Mouse (Mus musculus) cerebellum, postnatal 4 days (tissue): ENCODE results near the gene Tbc1d4.

Experiments
- DNase-seq, 2 experiments: peaks; one replicate each; pipeline ENCODE4 v3.0.0; 2022; ENCODE audit warnings: low spot score in 2 of 2, mixed read lengths in 1 of 2

The Tbc1d4 gene

DNA sequence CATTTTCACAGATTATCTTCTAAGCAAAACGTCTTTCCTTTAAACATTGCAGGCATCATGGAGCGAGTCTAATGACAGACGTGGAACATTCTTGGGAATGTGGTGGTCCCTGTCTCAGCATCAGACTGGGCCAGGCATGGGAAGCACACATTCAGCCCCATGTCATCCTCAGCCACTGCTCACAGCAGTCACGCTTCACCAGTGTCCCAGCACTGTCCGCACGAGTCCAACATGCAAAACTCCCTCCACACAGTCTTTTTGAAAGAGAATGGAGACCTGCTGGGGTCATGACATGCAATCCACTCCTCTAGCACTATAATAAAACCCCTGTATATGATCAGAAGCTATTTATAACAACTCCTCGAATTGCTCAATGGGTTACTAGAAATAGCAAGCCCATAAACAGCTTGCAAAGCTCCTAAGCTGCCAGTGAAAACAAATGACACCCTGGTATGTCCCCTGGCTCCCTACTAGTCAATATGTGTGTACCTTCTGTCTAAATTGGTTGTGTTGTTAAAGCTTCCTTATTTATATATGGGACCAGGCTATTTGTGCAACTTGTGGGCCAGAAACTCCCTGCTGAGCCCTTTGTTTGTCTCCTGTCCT is 76.8 kb downstream of the Tbc1d4 start:
- DNase-seq = no peak

DNA sequence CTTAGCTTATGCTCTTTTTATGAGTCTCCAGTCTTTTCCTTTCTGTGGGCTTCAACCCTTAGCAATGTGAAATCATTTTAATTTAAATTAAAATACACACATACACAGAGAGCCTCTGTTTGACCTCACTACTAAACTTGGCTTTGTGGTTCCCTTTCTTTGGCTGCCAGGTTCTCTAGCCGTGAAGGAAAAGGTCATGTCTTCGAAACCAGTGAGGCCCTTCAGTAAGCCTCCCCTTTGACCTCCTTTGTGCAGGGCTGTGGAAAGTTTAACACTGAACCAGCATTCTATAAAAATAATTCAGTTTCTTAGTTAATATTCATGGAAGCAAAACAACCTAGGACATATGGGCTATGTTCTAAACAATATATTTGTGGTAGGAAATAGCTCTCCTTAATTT is 78.5 kb downstream of the Tbc1d4 start:
- DNase-seq = no peak

DNA sequence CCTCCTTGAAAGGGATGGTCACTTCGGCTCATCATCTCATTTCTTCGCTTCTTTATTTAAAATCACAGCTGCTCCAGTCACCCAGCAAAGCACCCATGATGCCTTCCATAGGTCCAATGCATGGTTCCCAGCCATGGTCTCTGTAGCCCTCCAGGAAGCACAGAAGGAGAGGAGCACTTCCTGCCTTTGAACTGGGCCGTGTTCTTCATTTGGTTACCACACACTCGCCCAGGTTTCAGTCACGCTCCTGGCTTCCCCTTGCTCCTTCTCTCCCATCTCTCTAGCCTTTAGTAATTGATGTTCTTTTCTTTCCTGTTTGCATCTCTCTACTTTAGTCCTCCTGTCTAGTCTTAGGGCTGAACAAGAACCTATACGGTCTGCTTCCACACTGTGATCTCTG is 79.8 kb downstream of the Tbc1d4 start:
- no peak for DNase-seq

DNA sequence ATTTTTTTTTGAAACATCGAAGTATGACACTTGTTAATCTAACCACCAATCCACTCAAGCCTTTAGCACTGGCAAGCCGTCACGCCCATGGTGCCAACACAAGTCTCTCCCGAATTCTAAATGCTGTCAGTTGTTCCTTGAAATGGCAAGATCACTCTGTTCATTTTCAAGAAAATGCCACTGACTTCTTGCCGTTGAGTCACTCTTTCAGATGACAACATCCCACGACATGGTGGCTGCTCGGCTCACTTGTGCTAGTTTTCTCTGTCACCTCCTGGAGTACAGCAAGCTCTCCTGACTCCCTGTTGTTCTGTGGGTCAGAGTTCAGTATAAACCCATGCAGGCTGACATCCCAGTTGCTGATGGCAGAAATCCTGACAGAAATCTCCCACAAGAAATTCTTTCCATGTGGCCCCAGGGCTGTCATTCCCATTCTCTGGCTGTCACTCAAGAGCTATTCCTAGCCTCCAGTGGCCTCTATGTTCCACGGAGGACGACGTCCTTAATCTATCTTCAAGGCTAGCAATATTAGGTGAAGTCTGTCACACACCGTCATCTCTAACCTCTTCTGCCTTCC is 81.5 kb downstream of the Tbc1d4 start:
- DNase-seq = no peak

DNA sequence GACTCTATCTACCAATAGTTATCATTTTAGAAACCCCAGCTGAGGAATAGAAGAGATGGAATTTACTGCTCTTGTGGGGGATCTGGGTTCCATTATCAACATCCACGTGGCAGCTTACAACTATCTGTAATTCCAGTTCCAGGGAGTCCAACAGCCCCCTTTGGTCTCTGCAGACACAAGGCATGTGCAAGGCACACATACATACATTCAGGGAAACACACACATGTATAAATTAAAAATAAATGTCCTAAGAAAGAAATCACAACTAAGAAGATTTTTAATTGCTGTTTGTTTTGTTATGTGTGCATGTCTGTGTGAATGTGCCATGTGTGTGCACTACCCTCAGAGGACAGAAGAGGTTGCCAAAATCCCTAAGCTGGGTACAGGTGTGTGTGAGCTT is 82.5 kb downstream of the Tbc1d4 start:
- DNase-seq = no peak

DNA sequence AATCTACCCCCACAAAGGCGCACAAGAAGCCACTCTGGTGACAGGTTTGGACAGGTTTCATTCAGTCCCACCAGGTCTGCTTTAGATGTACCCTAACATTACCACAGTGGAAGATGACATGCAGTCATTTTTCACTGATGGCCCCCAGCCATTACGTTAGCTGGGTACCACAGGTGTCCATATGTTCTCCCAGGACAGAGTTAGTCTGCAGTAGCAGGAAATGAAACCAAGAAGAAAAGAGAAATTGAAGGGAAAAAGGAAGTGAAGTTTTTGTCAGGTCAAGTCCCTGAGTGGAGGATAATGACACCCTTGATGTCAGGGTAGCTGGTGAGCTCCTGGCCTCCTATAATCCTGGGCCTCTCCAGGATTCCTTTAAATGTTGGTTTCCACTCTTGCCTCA is 89.0 kb downstream of the Tbc1d4 start:
- DNase-seq = no peak

DNA sequence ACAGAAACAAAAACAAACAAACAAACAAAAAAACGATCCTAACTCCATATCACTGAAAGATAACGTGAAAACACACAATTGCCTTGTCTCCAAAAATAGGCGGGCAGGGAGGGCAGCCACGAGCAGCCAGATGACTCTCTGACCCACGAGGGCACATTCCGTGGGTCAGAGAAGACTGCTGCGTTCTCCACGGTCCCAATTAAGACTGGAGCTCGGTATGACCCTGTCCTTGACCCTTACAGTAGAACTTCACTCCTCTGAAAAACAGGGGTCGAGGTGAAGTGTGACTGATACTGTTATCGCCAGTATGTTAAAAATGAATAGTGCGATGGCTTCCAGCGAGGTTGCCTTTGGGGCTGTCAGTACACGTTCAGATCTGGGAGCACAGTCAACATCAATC is 90.7 kb downstream of the Tbc1d4 start:
- no peak for DNase-seq

DNA sequence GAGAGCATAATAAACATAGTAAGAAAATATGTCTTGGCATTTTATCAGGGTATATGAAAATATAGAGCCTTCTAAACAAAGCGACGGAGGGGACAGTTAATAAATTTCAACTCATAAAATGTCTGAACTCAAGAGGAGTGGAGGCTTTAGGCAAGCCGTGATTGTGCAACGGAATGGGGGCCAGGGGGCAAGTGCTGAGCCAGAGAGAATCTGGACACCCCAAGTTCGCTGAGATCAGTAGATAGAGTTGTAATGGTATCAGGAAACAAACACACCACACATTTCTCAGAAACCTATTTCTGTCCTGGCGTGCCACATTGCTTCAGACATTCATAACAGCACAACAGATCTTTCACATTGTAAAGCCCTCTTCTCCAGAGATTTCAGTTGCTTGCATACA is 91.2 kb downstream of the Tbc1d4 start:
- no peak for DNase-seq

DNA sequence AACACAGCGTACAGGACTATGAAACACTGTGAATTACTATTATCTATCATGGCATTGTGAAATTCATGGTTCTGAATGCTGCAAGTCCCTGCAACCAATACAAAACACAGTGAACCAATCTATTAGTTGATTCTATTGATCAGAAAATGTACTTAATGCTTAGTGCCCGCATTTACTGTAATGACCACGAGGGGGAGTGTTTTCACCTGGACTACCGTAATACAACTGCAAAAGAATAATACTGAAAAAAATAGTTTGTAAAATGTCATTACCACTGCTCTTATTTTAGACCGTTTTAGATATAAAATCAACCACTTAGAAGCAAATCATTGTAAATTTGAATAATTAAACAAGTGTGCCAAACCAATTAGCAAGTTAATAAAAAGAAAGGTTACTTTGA is 91.7 kb downstream of the Tbc1d4 start:
- DNase-seq = no peak

DNA sequence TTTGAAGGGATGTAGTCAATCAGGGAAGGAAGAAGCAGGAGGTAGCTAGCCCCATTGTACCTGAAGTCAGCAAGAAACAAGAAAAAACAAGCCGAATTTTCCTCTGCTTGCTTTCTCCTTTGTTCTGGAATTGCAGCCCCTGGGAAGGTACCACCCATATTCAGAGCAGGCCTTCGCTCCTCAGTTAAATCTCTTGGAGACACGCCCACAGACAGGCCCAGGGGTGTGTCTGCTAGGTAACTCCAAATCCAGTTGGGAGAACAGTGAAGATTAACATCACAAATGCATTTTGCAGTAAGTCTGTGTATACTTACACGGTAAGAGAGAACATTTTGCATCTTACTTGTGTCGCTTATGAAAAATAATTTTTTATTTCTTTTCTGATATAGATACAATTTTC is 92.1 kb downstream of the Tbc1d4 start:
- DNase-seq = no peak

DNA sequence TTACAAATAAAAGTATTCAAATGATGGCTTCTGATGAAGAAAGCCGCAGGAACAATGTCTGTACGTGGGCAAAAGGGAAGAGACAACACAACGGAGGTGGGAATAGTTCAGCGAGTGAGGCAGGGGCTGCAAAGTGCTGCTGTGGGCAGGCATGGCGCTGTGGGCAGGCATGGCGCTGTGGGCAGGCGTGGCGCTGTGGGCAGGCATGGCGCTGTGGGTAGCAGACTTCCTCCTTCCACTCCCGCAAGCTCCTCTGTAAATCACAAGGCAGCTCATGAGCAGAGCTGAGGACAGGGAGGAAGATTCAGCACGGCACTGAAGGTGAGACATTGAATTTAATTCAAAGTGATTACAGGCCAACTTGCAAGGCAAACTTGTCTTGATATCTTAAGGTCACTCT is 93.0 kb downstream of the Tbc1d4 start:
- no peak for DNase-seq

DNA sequence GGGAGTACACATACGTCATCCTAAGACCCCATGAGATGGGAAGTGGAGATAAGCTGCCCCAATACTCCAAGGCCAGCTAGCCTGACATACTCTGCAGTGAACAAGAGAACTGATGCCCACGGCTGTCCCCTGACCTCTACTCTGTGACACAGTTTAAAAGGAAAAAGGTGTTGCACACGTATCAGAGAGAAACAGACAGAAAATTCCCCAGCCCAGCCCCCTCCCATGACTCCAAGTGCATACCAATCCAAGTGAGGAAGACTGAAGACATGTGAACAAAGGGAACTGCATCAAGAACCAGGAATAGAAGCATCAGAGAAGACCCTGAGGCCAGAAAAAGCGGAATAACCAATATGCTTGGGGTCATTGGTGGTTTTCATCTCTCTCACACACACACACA is 93.7 kb downstream of the Tbc1d4 start:
- DNase-seq = no peak

DNA sequence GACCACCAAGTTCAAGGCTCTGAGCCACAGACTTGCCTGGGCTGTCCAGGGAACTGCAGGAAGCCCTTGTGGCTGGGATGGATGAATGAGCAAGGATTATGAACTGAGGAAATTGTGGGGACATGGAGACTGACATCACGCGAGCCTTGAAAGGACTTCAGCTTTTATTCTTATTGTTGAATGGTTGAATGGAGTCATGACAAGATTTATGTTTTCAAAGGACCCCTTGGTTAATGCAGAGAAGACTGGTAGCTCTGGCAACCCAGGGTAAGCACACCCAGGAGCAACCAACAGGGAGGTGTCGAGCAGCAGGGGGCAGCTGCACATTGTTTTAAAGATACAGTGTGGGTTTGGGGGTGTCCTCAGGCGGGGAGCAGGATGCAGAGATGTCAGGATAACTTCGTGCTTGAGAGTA is 94.4 kb downstream of the Tbc1d4 start:
- no peak for DNase-seq

DNA sequence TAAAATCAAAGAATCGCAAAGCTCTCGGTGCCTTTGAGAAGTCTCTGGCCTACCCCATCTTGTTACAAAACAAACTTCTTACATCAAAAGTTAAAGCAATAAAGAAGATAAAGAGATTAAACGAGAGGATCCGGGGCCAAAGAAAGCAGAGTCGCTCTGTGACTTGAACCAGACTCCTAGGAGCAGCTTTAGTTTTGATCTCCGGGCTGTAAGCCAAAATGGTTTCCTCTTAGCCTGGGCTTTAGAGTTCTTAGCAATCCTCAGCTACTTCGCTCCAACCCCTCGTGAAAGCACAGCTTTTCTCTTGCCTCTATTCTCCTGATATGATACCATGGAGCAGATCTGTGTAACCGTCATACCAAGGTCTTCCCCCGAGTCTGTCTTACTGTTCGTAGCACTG is 95.8 kb downstream of the Tbc1d4 start:
- no peak for DNase-seq

DNA sequence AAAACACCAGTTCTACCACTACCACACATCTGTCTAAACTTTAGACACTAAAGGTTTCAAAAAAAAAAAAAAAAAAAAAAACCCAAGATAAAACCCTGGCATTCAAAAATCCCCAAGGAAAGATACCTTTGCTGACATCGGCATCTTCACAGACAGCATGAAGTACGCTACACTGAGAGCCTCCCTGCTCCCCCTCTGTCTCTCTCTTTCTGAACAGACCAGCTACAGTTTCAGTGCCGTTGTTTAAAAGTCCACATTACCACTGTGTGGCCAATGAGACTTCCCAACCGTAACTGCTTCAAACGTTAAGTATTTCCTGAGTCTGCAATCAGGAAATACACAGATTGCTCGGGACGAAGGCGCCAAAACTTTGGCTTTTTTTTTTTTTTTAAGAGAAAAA is 97.6 kb downstream of the Tbc1d4 start:
- no peak for DNase-seq

DNA sequence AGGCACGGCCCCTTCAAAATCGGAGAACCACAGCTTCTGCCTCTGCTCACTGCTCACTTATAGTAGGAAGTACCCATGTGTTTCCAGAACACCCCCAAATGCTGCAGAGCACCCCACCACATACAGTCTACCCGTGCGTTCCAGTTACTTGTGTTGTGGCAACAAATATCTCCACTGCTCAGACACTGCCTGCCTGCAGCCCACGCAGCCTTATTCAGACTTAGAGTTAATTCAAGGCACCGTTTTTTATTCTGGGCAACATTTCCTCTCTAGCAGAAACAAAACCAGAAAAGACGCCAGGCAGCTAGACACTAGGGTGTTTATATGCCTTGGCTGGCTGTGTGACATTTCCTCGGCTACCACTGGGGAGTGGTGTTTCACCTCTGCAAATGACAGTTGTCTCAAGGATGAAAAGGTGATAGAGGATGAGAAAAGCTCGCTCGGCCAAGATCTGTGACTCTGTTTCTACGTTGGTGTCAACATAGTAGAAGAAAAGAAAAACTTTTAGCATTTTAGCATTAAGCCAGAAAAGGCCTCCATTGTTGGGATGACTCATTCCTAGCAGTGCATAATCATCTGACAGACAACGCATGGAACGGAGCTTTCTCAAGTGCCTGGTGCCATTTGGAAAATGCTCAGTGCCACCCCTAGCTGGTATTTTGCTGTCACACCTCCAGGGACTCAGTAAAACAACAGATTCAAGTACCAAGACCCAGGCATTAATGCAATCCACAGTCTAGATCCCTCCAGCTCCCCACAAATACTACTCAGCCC is 98.3 kb downstream of the Tbc1d4 start:
- DNase-seq = no peak

DNA sequence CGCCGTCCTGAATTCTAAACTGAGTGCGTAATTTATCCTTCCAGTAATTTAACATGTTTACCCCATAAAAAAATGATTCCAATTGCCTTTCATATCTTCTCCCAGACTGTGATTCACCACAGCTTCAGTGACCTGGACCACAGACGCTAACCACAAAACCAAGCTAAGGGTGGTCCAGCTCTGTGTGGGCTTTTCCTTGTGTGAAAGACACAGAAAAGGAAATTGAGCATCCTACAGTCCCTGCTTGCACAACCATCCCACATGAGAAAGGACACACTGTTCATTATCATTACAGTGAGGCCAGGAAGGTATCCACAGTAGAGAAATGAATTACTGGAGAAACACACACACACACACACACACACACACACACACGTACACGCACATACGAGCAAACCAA is 99.2 kb downstream of the Tbc1d4 start:
- no peak for DNase-seq

DNA sequence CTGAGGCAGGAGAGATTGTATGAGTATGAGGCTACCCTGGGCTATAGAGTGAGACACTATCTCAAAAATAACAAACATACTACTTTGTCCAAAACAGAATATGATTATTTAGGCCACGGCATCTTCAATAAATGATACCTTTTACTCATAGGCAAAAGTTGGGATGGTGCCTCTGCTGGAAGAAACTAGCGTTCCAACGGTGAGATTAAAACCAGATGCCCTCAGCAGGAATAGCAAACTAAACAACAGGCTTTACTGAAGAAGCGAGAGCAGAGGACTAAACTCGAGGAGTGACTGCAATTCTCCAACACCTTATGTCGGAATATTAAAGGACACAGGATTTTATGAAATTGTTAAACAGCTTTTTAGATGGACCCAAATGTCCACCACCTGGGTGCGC is 101.0 kb downstream of the Tbc1d4 start:
- no peak for DNase-seq

DNA sequence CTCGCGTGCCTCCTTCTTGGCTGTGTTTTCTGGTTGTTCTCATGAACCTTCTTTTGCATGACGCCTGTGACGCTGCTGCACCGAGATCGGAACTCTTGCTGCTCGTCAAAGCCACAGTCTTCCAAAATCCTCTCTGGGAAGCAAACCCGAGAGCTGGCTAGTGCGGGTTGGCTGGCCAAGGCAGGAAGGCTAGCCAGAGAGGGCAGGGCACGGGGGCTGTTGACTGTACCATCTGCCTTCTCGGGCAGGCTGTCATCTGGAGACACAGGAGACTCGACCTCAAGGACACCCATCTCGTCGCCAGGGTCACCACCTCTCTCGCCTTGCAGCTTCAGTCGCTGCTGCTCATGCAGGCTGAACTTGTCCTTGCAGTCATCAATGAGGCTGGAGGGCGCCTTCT is 101.8 kb downstream of the Tbc1d4 start:
- DNase-seq = peak in 1 of 2 experiments; percentile 14

DNA sequence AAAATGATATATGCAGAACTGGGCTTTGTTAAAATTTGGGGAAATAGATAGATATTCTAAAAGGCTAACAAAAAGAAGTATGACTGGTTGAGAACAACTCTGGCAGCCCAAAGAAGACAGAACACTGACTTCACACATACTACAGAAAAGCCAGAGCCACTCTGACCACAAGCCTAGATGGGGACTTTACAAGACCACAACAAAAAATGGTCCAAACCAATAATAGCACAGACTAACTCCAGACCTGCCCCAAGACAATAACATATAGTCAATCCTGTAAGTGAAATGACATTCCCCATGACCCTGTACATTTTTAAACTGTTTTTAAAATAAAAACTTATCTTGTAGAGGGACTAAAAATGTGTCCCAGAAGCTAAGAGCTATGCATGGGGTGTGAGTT is 103.2 kb downstream of the Tbc1d4 start:
- no peak for DNase-seq

DNA sequence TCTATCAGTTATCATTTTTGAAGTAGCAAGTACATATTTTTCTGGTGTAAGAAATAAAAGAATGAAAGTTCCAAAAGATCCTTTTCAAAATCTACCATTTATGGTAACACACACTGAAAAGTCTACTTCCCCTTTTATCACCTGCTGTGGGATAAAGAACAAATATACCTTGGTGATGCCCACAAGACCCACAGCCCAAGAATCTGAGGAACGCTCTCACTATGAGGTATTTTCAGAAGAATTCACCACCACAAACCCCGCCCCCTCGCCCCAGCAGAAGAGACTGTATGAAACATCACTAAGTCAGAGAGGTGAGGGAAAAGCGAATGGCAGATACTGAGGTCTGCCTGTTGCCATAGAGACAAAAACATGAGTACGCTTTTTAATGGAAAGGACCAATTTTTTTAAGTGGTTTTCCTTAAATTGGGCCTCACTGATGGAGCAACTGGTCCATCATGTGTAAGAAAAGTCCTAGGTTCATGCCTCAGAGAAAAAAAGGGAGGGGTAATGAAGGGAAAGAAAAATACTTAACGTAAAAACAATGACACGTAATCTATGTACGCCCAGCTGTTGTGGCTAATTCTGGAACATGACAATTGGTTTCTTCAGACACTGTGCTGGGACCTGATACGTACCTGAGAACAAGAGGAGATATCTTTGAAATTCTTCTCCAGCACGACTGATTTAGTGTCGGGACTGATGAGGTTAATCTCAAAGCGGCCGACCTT is 104.4 kb downstream of the Tbc1d4 start:
- DNase-seq = no peak

DNA sequence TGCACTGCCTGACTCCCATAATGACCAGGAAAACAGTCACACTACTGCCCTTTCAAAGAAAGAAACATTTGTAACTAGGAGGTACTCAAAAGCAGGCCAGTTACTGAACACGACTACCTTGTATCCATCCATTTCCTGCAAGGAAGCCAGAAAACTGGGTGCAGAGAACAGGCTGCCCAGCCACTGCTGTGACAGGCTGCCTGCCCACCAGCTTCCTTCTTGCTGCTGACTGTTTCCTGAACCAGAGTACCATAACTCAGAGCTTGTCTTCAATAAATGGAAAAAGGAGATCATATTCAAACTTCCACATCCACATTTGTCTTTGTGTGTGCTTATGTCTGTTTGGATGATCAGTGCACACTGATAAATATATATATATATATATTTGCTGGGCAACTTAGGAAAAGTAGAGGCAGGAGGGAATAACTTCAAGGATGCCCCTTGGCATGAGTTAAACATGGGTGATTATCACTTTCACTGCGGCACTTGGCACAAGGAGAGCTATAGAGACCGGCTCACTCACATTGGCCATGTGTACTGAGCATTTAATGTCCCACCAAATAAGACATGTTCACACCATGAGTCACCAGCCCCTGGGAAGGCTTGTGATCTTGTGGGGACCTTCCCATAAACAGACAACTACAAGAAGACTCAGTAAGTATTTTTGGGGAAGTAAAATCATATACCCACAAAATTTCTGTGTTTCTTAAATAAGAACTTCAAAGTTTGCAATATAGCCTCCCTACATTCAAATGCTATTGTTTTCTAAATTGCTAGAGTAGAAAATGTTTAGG is 105.6 kb downstream of the Tbc1d4 start:
- DNase-seq = no peak
